Mouse (Mus musculus): ENCODE measurements around the gene Tbx18. TPM values are rescaled to one million over a fixed set of nuclear protein-coding genes. Genes with fewer than 3 reads are reported as not detected.

Tbx18 gene
- total RNA-seq (2012; rRNA removed), result 0.11 and 0.58 TPM in 2 replicates

DNA sequence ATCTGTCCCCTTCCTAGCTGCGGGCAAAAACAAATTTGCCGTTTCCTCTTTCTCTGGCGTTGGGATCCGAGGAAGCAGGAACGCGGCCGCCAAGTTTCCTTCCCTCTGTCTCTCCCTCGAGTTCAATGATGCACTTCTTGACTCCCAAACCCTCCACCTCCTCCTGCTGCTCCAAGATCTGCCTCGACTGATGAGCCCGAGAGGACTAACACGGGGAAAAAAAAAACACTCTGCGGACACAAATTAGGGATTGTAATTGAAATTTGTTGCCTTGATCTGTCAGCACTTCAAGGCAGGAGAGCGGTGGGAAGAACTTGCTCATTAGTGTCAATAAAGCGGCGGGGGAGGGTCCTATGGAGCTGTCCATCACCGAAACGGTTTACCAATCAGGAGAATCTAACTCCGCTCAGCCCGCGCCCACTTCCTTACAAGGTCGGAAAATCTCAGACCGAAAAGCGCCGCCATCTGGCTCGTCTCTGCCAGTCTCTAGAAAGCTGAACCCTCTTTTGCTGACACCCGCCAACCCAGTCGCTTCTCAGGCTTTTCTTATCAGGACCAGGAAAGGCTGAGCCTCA, at the start of gene Tbx18:
Gene Tbx18, minus strand, starts transcription at position 300 of the 575 bp plus-strand sequence.
- peak within 1 kb of the TSS; percentile 65 to 67 for H3K4me3 ChIP-seq (ENCODE audit: insufficient read depth in 1 of 2, low read depth in 1 of 2, low read length in 2 of 2, poor library complexity in 1 of 2, severe bottlenecking in 1 of 2)
- H3K36me3 ChIP-seq (ENCODE audit: control insufficient read depth, insufficient read depth, low read length, poor library complexity, severe bottlenecking), result no peaks in the 10 kb centered on the region
- H3K9ac ChIP-seq (ENCODE audit: insufficient read depth, low read depth, low read length, poor library complexity, severe bottlenecking), result peak within 1 kb of the TSS; percentile 54; the same call in 1 of the 2 replicates
- TF ChIP-seq ZNF384 (IDR thresholded peaks at IDR 0.05; ENCODE audit: low read depth, low read length) (0 out of 2 replicates have a peak, but pooled peaks have one; percentile 38), CHD2 (IDR thresholded peaks at IDR 0.05; ENCODE audit: low read depth, low read length) (no peak), MAFK (IDR thresholded peaks at IDR 0.05; ENCODE audit: insufficient read depth, low read depth, low read length) (no peak), ZC3H11A (IDR thresholded peaks at IDR 0.05; ENCODE audit: borderline replicate concordance, low read depth, low read length) (no peak), HCFC1 (IDR thresholded peaks at IDR 0.05; ENCODE audit: borderline replicate concordance, insufficient read depth, low read length) (no peak)
- in situ Hi-C loops (cut with MboI; ENCODE audit: low sequenced_read_pairs in 2 of 2, unreplicated experiment in 2 of 2), result no loop called here
- no peaks in the 10 kb centered on the region for H3K9me3 ChIP-seq (ENCODE audit: control insufficient read depth, insufficient read depth, low read depth, low read length)
- DNase-seq (ENCODE audit: low read depth, low spot score), result peak; percentile 91
- no peak within 1 kb of the TSS for H3K27ac ChIP-seq (ENCODE audit: insufficient read depth, low read depth, low read length, poor library complexity, severe bottlenecking)
- H3K4me1 ChIP-seq (ENCODE audit: control insufficient read depth in 2 of 2, insufficient read depth in 2 of 2, low read length in 2 of 2, poor library complexity in 1 of 2), result no peaks in the 10 kb centered on the region

DNA sequence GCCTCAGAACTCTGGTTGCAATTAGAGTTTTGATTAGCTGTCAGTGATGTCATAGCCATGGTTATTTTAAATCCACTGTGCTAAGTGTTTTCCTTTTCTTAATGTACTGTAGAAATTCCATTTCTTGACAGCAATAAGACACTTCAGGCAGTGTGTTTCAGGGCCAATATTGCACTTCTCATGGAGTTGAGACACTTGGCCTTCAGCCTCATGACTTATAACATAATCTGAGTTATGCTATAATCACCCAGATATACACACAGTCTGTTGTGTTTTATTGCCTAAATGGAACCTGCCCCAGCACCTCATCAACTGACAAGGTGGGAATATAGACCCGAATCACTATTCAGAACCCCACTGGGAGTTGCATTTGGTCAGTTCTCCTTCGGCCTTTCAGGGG, 42.9 kb upstream of the Tbx18 start:
- TF ChIP-seq MAFK (IDR thresholded peaks at IDR 0.05; ENCODE audit: insufficient read depth, low read depth, low read length), result no peak
- no peak for TF ChIP-seq ZC3H11A (IDR thresholded peaks at IDR 0.05; ENCODE audit: borderline replicate concordance, low read depth, low read length)
- H3K4me3 ChIP-seq (ENCODE audit: insufficient read depth in 1 of 2, low read depth in 1 of 2, low read length in 2 of 2, poor library complexity in 1 of 2, severe bottlenecking in 1 of 2), result no peak overlapping the region
- in situ Hi-C loops (cut with MboI; ENCODE audit: low sequenced_read_pairs in 2 of 2, unreplicated experiment in 2 of 2), result no loop called here
- no peak overlapping the region for H3K27ac ChIP-seq (ENCODE audit: insufficient read depth, low read depth, low read length, poor library complexity, severe bottlenecking)
- no peak overlapping the region for H3K9ac ChIP-seq (ENCODE audit: insufficient read depth, low read depth, low read length, poor library complexity, severe bottlenecking)
- no peaks in the 10 kb centered on the region for H3K4me1 ChIP-seq (ENCODE audit: control insufficient read depth in 2 of 2, insufficient read depth in 2 of 2, low read length in 2 of 2, poor library complexity in 1 of 2)
- no peaks in the 10 kb centered on the region for H3K36me3 ChIP-seq (ENCODE audit: control insufficient read depth, insufficient read depth, low read length, poor library complexity, severe bottlenecking)
- no peaks in the 10 kb centered on the region for H3K9me3 ChIP-seq (ENCODE audit: control insufficient read depth, insufficient read depth, low read depth, low read length)
- no peak for DNase-seq (ENCODE audit: low read depth, low spot score)

GRCm38 (mm10) chr9:87755621-87756020, 24.6 kb upstream of the Tbx18 start:
- TF ChIP-seq CHD2 (IDR thresholded peaks at IDR 0.05; ENCODE audit: low read depth, low read length), result no peak
- TF ChIP-seq MAFK (IDR thresholded peaks at IDR 0.05; ENCODE audit: insufficient read depth, low read depth, low read length), result no peak
- no peak for TF ChIP-seq ZC3H11A (IDR thresholded peaks at IDR 0.05; ENCODE audit: borderline replicate concordance, low read depth, low read length)
- TF ChIP-seq ZNF384 (IDR thresholded peaks at IDR 0.05; ENCODE audit: low read depth, low read length), result no peak
- TF ChIP-seq HCFC1 (IDR thresholded peaks at IDR 0.05; ENCODE audit: borderline replicate concordance, insufficient read depth, low read length), result no peak
- Histone ChIP-seq H3K4me3 (ENCODE audit: insufficient read depth in 1 of 2, low read depth in 1 of 2, low read length in 2 of 2, poor library complexity in 1 of 2, severe bottlenecking in 1 of 2) (no peak overlapping the region), H3K27ac (ENCODE audit: insufficient read depth, low read depth, low read length, poor library complexity, severe bottlenecking) (no peak overlapping the region), H3K9me3 (ENCODE audit: control insufficient read depth, insufficient read depth, low read depth, low read length) (no peaks in the 10 kb centered on the region), H3K36me3 (ENCODE audit: control insufficient read depth, insufficient read depth, low read length, poor library complexity, severe bottlenecking) (no peaks in the 10 kb centered on the region), H3K9ac (ENCODE audit: insufficient read depth, low read depth, low read length, poor library complexity, severe bottlenecking) (no peak overlapping the region), H3K4me1 (ENCODE audit: control insufficient read depth in 2 of 2, insufficient read depth in 2 of 2, low read length in 2 of 2, poor library complexity in 1 of 2) (no peaks in the 10 kb centered on the region)
- peak; percentile 45 for DNase-seq (ENCODE audit: low read depth, low spot score)
- in situ Hi-C loops (cut with MboI; ENCODE audit: low sequenced_read_pairs in 2 of 2, unreplicated experiment in 2 of 2), result no loop called here

- Histone ChIP-seq H3K36me3 (ENCODE audit: control insufficient read depth, insufficient read depth, low read length, poor library complexity, severe bottlenecking) (no peaks in the 10 kb centered on the region), H3K27ac (ENCODE audit: insufficient read depth, low read depth, low read length, poor library complexity, severe bottlenecking) (no peak overlapping the region), H3K9me3 (ENCODE audit: control insufficient read depth, insufficient read depth, low read depth, low read length) (no peaks in the 10 kb centered on the region), H3K4me3 (ENCODE audit: insufficient read depth in 1 of 2, low read depth in 1 of 2, low read length in 2 of 2, poor library complexity in 1 of 2, severe bottlenecking in 1 of 2) (no peak overlapping the region), H3K9ac (ENCODE audit: insufficient read depth, low read depth, low read length, poor library complexity, severe bottlenecking) (no peak overlapping the region), H3K4me1 (ENCODE audit: control insufficient read depth in 2 of 2, insufficient read depth in 2 of 2, low read length in 2 of 2, poor library complexity in 1 of 2) (peaks cover 0 to 3% of the 10 kb centered on the region in 2 experiments; a peak in 1 of 4 replicates)
- TF ChIP-seq HCFC1 (IDR thresholded peaks at IDR 0.05; ENCODE audit: borderline replicate concordance, insufficient read depth, low read length) (no peak), MAFK (IDR thresholded peaks at IDR 0.05; ENCODE audit: insufficient read depth, low read depth, low read length) (no peak), ZC3H11A (IDR thresholded peaks at IDR 0.05; ENCODE audit: borderline replicate concordance, low read depth, low read length) (no peak), ZNF384 (IDR thresholded peaks at IDR 0.05; ENCODE audit: low read depth, low read length) (no peak), CHD2 (IDR thresholded peaks at IDR 0.05; ENCODE audit: low read depth, low read length) (no peak)
- in situ Hi-C loops (cut with MboI; ENCODE audit: low sequenced_read_pairs in 2 of 2, unreplicated experiment in 2 of 2), result no loop called here
- no peak for DNase-seq (ENCODE audit: low read depth, low spot score)
Measured at GRCm38 (mm10) chr9:87741599-87741998, 10.5 kb upstream of the Tbx18 start.
